Mouse (Mus musculus) adrenal gland, adult 18-20 months (tissue): ENCODE measurements around the gene Paqr3. TPM values are rescaled to one million over a fixed set of nuclear protein-coding genes. Genes with fewer than 3 reads are reported as not detected.

Source experiments
- total RNA-seq, 2 experiments: library from RNA; stranded (reverse); gene quantifications; 1 replicate in 1 of 2; 2 replicates in 1 of 2; pipeline ENCODE4 v1.2.3; 2021

The Paqr3 gene
- total RNA-seq, 2 experiments from 2014 or later: 2.9 to 4.9 TPM

Other genes starting within 250 kb of the Paqr3 start
- gene Bmp2k, start 113.9 kb downstream of the Paqr3 start, total RNA-seq: 10 to 100 TPM; 27.2 to 32.6 TPM